ENCODE assay signal across 8 mouse cellular contexts in genomic region chr15:81810150-81810549, GRCm38 (mm10). TPM values are rescaled to one million over a fixed set of nuclear protein-coding genes. Genes with fewer than 3 reads are reported as not detected.
DNase-seq lines count a peak whose midpoint lies in the region; ATAC-seq lines count a peak whose summit lies in the region.

No protein-coding gene starts in this region.

- H3K9me3 ChIP-seq in intestine, embryonic 14.5 days (ENCODE audit: control insufficient read depth, low read length), result no peaks in the 10 kb centered on the region

- no peaks in the 10 kb centered on the region for H3K27me3 ChIP-seq in intestine, embryonic 14.5 days (replicated peaks; ENCODE audit: control insufficient read depth, insufficient read depth, low read length)

- peak overlapping the region; percentile 92 for H3K27ac ChIP-seq in intestine, embryonic 14.5 days (ENCODE audit: low read depth)

- peak overlapping the region; percentile 59 for H3K4me2 ChIP-seq in intestine, embryonic 14.5 days (ENCODE audit: low read length)

- DNase-seq in adrenal gland, adult 18-20 months (ENCODE audit: low spot score in 2 of 2), result peak; percentile 73 to 74
- peak; percentile 68 for DNase-seq in embryo, embryonic 10.5 days (ENCODE audit: low spot score)
- DNase-seq in gastrocnemius, postnatal 36 days, result peak; percentile 94 to 97
- DNase-seq in intestine, embryonic 14.5 days (ENCODE audit: low spot score), result peak; percentile 80
- peak; percentile 82 to 85 for DNase-seq in left cerebral cortex, adult 9 months (ENCODE audit: low spot score in 2 of 2)
- DNase-seq in right cerebral cortex, postnatal 4 days, result peak; percentile 64

- 0 out of 2 replicates have a peak, but pooled peaks have one; percentile 10 for ATAC-seq in intestine, embryonic 14.5 days (replicated peaks; ENCODE audit: low FRiP score, low TSS enrichment, low read depth)
- ATAC-seq in megakaryocyte progenitor cell, adult 5-6 weeks (replicated peaks; ENCODE audit: poor library complexity), result peak; percentile 40
- ATAC-seq in erythroid progenitor cell, adult 5-6 weeks (replicated peaks; ENCODE audit: low FRiP score, poor library complexity, severe bottlenecking), result no peak

- peak overlapping the region; percentile 66 for H3K4me3 ChIP-seq in intestine, embryonic 14.5 days (ENCODE audit: low read depth, low read length)

- peaks cover 24% of the 10 kb centered on the region for H3K4me1 ChIP-seq in intestine, embryonic 14.5 days (replicated peaks; ENCODE audit: control insufficient read depth, insufficient read depth, low read length)

- H3K36me3 ChIP-seq in intestine, embryonic 14.5 days (ENCODE audit: control insufficient read depth, insufficient read depth, low read length), result peaks cover 4% of the 10 kb centered on the region

- H3K9ac ChIP-seq in intestine, embryonic 14.5 days (ENCODE audit: low read length), result peak overlapping the region; percentile 67

- WGBS in intestine, embryonic 14.5 days, result 2% methylated on average over 10 of the region's 10 CpGs

- intact Hi-C loops in gastrocnemius, postnatal 36 days (cut with DNase I), result no loop called here

RNA-seq across cellular contexts. Expression of gene Tef, which starts 7.9 kb away (rescaled TPM):
- total RNA-seq in adrenal gland, adult 18-20 months (2021), result 10 to 100 TPM; 45.0 to 46.9 TPM
- total RNA-seq in gastrocnemius, postnatal 36 days (2021), result 100 to 1,000 TPM; 167 to 181 TPM
- polyA plus RNA-seq in intestine, embryonic 14.5 days (2014; fragmentation: Nextera tagmentation; extraction: Ambion mirVana), result 17.7 and 21.0 TPM in 2 replicates
- total RNA-seq in megakaryocyte progenitor cell, adult 5-6 weeks (2015), result 4.9 and 5.1 TPM in 2 replicates
- total RNA-seq in megakaryocyte progenitor cell, adult 5-6 weeks (2017), result 10.4 and 11.0 TPM in 2 replicates
- 1.7 and 3.2 TPM in 2 replicates for total RNA-seq in erythroid progenitor cell, adult 5-6 weeks (2015; ENCODE audit: low replicate concordance)
- 1.4 and 2.1 TPM in 2 replicates for total RNA-seq in erythroid progenitor cell, adult 5-6 weeks (2017; ENCODE audit: low replicate concordance)

RNA-seq across cellular contexts. Expression of gene Tob2, which starts 48.4 kb away (rescaled TPM):
- total RNA-seq in adrenal gland, adult 18-20 months (2021), result 100 to 1,000 TPM; 103 to 121 TPM
- total RNA-seq in gastrocnemius, postnatal 36 days (2021), result 100 to 1,000 TPM in 1 of 2 experiments, 10 to 100 TPM in 1; 90.3 to 144 TPM
- 23.0 TPM in 2 replicates for polyA plus RNA-seq in intestine, embryonic 14.5 days (2014; fragmentation: Nextera tagmentation; extraction: Ambion mirVana)
- 33.9 and 36.3 TPM in 2 replicates for total RNA-seq in megakaryocyte progenitor cell, adult 5-6 weeks (2015)
- 19.8 and 21.2 TPM in 2 replicates for total RNA-seq in megakaryocyte progenitor cell, adult 5-6 weeks (2017)
- total RNA-seq in erythroid progenitor cell, adult 5-6 weeks (2015; ENCODE audit: low replicate concordance), result 9.7 and 10.5 TPM in 2 replicates
- total RNA-seq in erythroid progenitor cell, adult 5-6 weeks (2017; ENCODE audit: low replicate concordance), result 8.7 and 9.4 TPM in 2 replicates
